Mouse (Mus musculus) B cell, adult 2 months (primary cell): ENCODE data around the gene Eif3g.

Experiments used
- DNase-seq, 2 experiments: peaks; one replicate each; pipeline ENCODE4 v3.0.0; 2022

The Eif3g gene

GRCm38 (mm10) chr9:20898511-20899073 is at the start of gene Eif3g:
Gene Eif3g (minus strand): TSS chr9:20898623.
- DNase-seq: peak; percentile 88 to 90

GRCm38 (mm10) chr9:20946066-20946880 is 47.9 kb upstream of the Eif3g start:
- no peak for DNase-seq

GRCm38 (mm10) chr9:20944697-20945370 is 46.4 kb upstream of the Eif3g start:
- no peak for DNase-seq

- DNase-seq: no peak
These were observed 45.5 kb upstream of the Eif3g start for GRCm38 (mm10) chr9:20943911-20944310.

GRCm38 (mm10) chr9:20943396-20943795 is 45.0 kb upstream of the Eif3g start:
- DNase-seq: no peak

GRCm38 (mm10) chr9:20923258-20923657 is 24.8 kb upstream of the Eif3g start:
- no peak for DNase-seq

GRCm38 (mm10) chr9:20916160-20916559 is 17.7 kb upstream of the Eif3g start:
- DNase-seq: peak; percentile 51 to 52

- no peak for DNase-seq
These were observed 11.5 kb upstream of the Eif3g start for GRCm38 (mm10) chr9:20909948-20910347.

- DNase-seq: no peak
These were observed 3.7 kb upstream of the Eif3g start for GRCm38 (mm10) chr9:20902174-20902491.

GRCm38 (mm10) chr9:20901466-20902173 is 3.2 kb upstream of the Eif3g start:
- peak; percentile 52 to 59 for DNase-seq

GRCm38 (mm10) chr9:20897736-20898510 is 500 bp downstream of the Eif3g start:
- DNase-seq: no peak

GRCm38 (mm10) chr9:20895382-20895781 is 3.0 kb downstream of the Eif3g start:
- DNase-seq: no peak

GRCm38 (mm10) chr9:20894629-20895028 is 3.8 kb downstream of the Eif3g start:
- no peak for DNase-seq

- no peak for DNase-seq
These were observed 4.7 kb downstream of the Eif3g start for GRCm38 (mm10) chr9:20893590-20894343.

GRCm38 (mm10) chr9:20893069-20893468 is 5.4 kb downstream of the Eif3g start:
- DNase-seq: no peak

- DNase-seq: no peak
These were observed 6.2 kb downstream of the Eif3g start for GRCm38 (mm10) chr9:20892104-20892653.

GRCm38 (mm10) chr9:20891339-20892103 is 6.9 kb downstream of the Eif3g start:
- DNase-seq: no peak

- no peak for DNase-seq
These were observed 8.0 kb downstream of the Eif3g start for GRCm38 (mm10) chr9:20890411-20890810.

GRCm38 (mm10) chr9:20889185-20890141 is 9.0 kb downstream of the Eif3g start:
- DNase-seq: peak; percentile 57 to 62
